Mouse (Mus musculus): ENCODE measurements around the gene Agbl3.
A peak's percentile ranks its signal among the peaks of the same experiment; 100 is the strongest.

Agbl3 gene

DNA sequence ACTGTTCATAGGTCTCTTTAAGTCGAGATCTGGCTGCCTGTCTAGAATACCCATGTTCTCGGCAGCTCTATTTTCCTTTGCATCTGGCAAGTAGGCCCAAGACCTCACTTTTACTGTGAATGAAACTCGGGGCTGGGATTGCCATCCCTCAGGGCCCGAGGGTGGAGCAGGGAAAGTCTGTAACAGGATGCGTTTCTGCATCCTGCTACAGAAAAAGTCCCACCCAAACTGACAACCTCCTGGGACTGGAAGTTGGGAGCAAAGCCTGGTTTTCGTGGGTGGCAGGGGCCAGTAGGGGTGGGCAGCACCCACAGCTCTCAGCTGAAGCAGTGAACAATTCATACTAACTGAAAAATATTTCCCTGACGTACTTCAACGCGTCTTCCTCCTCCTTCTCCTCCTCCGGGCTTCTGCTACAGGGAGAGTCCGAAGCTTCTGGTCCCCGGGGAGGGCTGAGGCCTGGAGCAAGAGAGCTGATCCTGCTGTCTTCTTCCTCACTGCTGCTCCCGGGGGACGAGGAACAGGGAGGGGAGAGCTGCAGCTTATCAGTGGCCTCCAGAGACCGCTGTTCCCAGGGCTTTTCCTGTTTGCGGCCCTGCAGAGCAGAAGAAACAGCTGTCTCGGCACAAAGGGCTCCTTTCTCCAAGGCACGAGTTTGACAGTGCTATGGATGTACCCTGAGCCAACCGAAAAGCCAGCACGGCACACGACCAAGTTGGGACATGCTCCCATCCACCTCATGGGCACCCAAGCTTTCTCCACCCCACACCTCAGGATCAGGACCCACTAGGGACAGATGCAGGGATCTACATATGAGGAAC, 94.1 kb downstream of the Agbl3 start:
- DNase-seq (ENCODE audit: low spot score), result peak; percentile 75

DNA sequence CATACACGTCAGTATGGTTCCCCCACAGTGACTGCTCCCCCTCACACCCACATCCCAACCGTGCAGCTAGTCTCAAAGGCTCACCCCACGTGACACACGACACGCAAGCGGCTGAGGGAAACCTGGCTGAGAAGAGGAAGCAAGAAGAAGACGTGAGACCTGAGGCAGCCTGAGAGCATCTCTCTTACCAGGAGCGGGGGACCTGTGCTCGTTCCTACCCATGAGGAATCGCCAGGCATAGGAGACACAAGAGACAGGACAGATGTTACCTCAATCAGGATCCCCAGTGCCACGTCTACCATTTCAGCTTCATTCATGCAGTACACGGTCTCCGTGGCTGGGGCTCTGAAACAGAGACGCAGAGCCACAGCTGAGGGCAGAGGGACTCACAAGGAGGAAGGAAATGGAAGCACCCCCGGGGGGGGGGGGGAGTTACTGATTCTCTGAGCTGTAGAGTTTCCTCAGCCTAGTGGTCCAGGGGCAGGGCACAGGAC, 95.1 kb downstream of the Agbl3 start:
- no peak for DNase-seq (ENCODE audit: low spot score)

DNA sequence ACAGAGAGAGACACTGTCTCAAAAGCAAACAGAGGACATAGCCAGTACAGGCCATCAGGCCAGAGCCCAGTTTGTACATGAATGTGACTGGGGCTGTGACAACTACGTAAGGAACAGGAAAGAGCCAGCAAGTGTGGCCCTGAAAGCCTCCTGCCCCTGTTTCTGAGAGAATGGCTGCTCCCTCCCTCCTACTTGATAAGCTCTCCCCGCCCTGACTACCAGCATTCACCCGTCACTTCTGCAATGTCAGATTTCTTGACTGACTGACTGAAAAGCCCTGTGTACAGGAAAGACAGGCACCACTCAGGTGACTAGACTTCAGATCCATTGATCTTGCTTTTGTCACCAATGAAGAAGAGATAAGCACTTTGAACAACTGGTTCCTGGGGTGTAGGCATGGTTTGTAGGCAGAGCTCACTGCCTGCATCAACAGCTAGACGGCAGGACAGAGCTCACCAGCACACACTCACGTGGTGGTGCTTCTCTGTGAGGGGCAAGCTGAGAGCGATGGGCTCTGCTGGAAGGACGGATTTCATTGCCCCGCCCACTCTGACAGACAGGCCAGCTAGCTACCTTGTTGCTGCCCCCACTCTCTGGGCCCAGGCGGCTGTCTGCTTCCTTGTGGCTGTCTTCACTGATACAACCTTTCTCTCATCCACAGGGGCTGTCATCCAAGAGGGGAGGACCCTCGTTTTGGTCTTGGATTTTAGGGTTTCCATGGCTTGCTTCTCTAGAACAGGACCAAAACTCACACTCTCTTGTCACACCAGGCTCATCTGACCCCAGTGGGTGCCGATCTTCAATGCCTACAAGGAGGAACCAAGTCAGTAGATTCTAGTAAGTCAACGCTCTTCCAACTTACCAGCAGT, 96.0 kb downstream of the Agbl3 start:
- no peak for DNase-seq (ENCODE audit: low spot score)

DNA sequence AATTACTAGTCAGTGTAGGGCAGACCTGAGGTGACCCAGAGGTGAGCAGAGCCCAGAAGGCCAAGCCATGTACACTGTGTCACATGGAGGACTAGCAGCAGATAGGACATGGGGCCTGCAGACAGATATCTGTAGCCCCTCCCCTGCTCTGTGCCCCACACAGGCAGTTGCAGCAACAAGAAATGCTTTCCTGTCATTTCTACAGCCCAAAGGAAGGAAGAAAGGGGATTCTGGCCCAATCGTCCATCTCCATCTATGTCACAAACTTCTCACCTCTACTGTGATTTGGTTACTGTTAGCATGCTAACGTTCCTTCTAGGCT, 96.6 kb downstream of the Agbl3 start:
- DNase-seq (ENCODE audit: low spot score), result no peak

DNA sequence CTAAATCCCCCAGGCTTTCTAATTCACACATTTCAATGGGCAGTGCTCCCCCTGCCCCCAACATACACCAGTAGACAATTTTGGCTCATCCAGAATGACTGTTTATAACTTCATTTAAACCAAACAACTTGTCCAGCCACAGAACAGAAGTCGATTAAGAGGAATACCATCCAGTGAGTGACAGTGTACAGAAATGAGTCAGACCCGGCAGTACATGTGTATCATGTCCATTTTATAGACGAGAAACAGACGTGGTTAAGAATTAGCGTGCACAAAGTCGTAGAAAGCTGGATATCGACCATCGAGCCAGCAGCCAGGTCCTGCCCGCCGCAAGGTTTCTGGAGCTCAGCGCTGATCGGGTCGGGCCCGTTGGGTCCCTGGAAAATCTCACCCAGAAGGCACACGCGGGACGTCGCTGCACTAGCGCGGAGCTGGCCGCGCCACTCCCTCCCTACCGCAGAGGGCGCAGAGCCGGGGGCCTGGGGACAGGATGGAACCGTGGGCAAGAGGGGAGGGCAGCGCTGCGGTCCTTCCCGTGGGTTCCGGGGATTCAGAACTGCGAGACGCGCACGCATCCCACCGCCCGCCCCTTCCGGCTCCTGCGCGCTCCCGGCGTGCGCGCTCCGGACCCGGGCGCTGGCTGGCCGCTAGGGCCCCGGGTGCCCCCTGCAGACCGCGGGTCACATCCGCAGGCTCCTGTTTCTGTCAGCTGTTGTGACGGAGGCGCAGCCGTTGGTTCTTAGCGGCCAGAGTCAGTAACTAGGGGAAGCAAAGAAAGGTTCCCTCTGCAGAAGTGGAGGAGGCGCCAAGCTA, 97.5 kb downstream of the Agbl3 start, which contains the start of gene Cyren:
TSS of gene Cyren (minus strand) at position 552 of the 813 bp plus-strand sequence.
- DNase-seq (ENCODE audit: low spot score), result peak; percentile 94

DNA sequence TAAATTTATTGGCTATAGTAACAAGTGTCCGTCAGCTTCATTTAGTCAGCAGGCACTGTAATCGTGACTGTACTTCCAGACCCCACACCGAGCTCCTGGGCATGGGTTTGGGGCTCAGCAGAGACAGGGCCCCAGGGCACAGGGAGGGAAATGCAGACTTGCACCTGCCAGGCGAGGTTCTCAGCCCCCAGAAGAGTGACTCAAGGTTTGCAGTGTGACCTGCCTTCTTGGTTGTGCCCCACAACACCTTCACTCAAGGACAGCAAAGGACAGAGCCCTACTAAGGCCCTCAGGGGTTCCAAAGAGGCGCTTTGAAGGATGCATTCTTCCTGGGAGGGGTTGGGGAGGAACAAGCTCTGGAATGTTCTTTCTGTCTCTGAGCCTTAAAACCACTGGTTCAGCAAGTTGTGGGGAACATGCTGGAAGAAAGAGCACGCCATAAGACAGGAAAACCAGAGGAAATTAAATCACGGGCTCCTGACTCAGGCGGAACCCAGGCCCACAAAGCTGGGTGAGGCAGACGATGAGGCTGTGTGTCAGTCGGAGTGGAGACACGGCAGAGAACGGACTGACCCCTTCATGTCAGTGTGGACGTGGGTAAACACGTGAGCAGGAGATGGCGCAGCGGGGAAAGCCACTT, 99.0 kb downstream of the Agbl3 start:
- no peak for DNase-seq (ENCODE audit: low spot score)

DNA sequence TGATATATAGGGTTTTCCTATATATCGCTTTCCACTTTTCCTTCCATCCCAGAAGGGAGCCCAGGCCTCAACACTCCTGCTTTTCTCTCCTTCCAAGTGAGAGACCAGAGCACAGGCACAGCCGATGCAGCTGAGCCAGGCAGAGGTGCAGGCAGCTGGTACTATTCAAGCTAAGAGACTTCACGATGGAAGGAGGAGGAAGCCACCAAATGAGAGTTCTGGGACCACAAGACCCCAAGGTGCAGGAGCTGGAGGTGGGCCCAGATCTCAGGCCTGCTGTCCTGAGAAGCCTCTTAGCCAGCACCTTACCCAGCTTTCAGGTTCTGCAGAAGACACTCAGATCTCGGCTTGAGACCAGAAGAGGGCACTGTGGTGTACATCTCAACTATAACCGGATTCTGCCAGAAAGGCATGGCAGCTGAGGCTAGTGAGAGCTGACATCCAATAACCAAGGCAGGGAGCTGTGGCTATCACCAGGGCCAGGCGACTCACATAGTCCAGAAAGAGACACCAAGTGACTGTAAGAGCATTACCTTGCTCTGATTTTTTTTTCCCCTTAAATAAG, 99.8 kb downstream of the Agbl3 start:
- DNase-seq (ENCODE audit: low spot score), result peak; percentile 62

DNA sequence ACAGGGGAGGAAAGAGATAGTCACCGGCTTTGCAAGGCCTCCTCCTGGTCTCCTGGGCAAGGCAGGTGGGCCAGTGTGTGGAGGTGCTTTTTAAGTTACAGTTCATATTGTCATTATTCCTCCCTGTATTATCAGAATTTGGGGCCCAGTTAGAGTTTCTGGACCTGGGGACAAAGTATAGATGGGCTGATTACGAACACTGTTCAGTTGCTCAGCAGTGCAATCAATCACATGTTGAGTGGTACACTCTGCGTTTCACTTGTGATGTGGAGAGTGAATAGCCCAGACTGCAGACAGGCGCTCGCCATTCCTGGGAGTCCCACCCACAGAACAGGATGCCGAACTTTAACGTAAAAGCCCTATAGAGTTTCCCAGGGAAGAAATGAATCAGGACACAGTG, 104.5 kb downstream of the Agbl3 start:
- no peak for DNase-seq (ENCODE audit: low spot score)

DNA sequence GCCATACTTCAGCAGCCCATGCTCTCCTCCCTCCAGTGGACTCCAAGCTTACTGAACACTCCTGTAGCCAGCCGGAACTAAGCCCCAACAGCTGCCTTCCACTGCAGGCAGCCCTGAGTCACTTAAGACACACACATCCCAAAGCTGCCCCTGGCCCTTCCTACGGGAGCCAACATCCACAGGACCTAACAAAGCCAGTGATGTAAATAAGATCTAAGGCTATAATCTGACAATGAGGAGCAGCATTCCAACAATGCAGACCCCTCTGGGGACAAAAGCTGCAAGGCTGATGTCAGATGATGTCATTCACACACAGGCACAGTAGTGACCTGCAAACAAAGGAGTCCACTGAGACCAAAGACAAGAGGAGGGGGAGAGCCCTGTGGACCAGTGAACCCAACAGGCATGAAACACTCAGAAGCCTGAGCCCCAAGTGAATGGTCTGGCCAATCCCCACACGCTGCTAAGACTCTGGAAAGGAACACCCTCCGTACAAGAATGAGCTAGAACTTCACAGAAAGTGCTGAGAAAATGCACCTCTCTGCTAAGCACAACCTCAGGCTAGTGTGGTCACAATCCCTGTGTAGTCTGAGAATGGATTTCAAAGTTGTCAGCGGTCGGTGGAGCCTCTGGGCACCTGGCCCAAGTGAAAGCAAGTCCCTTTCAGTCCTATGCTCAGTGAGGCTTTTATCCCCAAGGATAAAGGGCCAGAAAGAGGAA, 107.1 kb downstream of the Agbl3 start:
- no peak for DNase-seq (ENCODE audit: low spot score)

DNA sequence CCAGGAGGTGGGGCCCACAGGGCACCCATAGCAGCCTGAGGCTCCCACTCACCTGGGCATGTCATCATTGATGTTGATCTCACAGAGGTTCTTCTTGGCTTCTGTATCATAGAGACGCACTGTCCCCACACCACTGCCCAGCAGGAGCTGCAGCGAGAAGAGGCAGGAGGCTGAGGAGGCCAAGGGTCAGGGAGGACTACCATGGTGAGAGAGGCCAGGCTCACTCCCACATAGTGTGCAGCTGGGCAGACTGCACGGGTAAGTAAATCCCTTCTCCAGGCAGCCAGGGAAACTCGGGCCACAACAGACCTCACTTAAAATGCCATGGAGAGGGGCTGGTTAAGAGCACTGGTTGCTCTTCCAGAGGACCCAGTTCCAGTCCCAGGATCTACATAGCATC, 109.0 kb downstream of the Agbl3 start:
- DNase-seq (ENCODE audit: low spot score), result no peak

DNA sequence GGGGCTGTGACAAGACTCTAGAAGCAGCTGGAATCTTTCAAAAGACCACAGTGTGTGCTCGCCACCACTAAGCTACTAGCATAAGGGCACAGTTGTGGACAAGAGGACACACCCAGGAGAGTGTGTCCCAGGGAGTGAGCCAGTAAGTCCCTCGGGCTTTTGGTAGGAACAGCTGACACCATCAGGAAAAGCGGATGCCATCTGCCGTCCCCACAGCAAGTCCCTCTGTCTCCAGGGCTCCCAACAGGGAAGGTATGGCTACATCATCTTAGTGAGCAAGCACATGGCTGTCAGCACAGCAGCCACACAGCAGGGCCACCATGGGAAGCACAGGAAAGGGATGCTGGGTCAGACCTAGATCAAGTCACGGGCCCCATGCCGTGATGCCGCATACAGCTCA, 115.3 kb downstream of the Agbl3 start:
- no peak for DNase-seq (ENCODE audit: low spot score)

DNA sequence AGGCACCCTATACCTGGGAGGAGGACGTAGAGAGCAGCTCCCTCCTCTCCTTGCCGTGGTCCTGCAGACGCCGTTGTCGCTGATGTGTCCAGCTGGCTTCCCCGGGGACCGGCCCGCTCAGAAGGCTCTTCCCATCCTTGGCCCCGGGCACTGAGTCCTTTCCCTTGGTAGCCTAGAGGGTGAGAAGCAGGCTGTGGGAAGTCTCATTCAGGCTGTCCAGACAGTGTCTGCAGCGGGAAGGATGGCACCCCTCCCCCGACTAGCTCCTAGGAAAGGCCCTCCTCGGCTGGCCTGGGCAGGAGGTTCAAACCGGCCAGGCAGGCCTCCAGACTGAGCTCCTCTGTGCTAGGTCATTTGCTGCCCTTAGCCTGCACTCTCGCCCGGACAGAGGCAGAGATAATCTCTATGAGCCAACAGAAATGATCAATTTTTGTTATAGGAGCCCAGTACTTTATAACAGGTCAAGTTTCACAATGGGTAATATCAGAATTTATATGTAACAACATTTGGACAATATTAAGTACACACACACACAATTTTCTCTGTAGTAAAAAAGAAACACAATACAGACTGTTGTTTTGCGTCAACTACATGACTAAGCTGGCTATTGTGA, 116.0 kb downstream of the Agbl3 start:
- peak; percentile 23 for DNase-seq (ENCODE audit: low spot score)

DNA sequence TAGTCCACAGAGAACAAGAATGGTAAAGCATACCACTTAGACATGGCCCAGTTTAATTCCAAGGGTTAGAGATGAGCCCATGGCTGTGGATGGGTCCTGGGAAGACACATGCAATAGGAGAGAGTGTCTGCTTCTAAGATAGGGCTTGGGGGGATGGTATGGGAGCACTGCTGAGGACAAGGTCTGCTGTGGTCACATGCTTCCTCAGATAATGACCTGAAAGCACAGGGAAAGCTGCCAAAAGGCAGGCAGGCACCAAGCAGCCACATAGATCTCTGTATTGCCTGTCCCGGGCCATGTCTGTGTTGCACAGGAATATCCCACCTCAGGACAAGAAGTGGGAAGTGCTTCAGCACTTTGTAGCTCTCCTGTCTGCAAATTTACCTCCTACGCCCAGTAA, 118.9 kb downstream of the Agbl3 start:
- peak; percentile 62 for DNase-seq (ENCODE audit: low spot score)

DNA sequence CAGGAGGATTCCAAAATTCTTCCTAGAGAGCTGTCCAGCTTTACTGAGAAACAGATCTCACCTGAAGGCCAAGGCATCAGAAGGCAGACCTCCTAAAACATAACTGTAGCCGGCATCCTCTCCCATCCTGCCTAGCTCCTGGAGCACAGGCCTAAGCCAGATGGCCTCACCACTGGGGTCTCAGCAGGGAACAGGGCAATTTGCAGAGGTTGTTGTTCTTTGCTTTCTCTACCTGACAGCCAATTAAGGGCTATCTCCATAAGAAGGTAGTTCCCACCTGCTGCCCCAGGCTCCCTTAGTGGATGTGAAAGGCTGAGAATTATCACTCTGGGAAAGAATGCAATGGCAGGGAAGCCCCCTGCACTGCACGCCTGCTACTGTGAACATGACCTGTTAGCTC, 120.8 kb downstream of the Agbl3 start:
- DNase-seq (ENCODE audit: low spot score), result no peak

DNA sequence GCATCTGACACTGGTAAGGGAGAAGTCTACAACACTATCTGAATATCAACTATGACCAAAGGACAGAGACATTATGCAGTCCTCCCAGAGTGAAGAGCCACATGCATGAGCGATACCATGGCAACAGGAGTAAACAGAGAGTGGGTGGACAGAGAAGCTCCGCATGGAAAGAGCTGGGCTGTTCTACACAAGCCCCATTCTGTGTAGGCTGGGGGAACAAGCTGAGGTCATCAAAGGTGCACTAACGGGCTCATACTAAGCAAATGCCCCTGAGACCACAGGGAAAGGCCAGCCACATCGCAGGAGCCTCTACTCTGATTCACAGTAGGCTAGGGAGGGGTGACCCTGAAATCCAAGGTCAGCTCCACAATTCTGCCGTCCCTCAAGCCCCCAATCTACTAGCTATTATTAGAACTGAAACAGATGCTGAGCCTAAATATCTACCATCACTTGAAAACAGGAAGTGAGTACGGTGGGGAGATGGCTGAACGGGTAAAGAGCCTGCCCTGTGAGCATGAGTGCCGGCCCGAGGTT, 121.7 kb downstream of the Agbl3 start:
- DNase-seq (ENCODE audit: low spot score), result peak; percentile 62

DNA sequence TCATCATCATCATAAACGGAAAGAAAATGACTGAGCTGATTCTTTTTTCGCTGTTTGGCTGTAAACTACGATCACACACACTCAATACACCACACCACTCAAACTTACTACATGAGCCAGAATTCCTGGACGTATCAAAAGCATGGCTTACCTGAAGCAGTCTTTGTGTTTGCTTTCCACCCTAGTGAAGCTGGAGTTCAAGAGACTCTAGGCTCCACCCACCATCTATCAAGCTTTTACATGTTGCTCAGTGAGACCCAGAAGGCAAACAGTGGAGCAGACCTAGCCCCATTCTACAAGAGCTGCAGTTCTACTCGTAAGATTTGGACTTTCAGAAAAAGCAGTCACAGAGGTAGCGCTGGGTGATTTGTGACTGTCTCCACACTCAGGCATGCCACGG, 122.3 kb downstream of the Agbl3 start:
- DNase-seq (ENCODE audit: low spot score), result no peak

DNA sequence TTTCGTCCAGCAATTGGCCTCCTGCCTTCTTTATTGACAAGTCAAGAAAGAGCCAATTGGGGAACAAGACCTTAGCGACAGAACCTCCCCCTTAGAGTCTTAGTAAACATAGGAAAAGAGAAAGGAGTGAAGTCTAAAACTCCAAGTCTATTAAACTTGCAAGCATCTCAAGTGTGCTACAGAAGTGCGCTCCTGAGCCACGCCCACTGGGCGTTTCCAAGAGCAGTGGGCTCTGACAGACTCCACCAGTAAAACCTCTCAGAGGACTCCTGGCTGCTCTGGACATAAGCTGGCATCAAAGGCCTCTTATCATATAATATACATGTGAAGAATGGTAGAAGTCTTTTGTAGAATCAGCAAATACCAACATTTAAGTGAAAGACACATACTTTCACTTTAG, 123.2 kb downstream of the Agbl3 start:
- DNase-seq (ENCODE audit: low spot score), result no peak

DNA sequence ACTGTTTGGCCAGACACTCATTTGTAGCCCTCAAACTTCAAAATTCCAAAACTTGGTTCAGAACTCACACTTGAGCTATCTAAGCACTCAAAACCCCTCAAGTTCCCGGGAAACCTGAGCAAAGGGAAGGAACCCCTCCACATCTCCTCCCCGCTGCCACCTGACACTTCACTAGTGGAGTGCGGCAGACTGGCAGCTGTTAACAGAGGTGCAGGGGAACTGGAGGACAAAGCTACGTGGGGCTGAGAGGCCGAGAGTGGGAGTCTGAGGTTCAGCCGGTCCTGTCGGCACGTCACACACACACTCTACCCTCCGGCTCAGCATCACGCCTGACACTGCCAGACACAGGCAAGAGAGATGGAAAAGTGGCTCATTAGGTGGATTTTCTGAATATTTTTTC, 123.6 kb downstream of the Agbl3 start:
- DNase-seq (ENCODE audit: low spot score), result no peak

DNA sequence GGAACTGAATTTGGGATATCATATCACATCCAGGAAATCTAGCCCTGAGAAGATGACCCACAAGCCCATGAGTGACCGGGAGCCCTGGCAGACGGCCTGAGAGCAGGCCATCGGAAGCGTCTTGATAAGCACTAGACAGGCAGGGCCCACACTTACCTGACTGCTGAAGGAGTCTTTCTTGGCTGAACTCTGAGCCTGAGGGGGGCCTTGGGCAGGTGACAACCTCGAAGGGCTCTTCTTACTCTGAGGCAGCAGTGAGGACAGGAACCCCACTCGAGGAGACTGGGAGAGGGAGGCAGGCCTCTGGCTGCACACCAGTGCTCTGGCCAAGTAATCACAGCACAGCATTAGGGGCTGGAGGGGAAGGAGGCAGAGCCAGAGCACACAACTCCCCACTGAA, 124.1 kb downstream of the Agbl3 start:
- DNase-seq (ENCODE audit: low spot score), result no peak

DNA sequence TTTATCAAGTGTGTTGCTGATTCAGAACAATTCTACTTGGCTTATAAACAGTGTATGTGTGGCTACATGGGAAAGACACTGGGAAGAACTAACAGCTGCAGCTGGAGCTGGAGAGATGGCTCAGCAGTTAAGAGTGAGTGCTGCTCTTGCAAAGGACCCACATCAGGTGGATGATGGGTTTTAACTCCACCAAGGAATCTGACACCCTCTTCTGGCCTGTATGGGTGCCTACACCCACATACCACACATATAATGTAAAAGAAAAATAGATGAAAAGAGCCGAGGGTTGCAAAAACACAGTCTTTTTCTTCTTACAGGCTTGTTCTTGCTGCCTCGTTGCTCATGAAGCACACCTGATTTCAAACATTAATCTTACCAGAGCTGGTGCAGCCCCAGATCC, 125.9 kb downstream of the Agbl3 start:
- DNase-seq (ENCODE audit: low spot score), result no peak

Data from MN1 (cell line).